Mouse (Mus musculus) B cell, adult 2 months (primary cell): ENCODE measurements around the gene Bicd1.

Experiments used
- DNase-seq, 2 experiments: peaks; one replicate each; pipeline ENCODE4 v3.0.0; 2022

The Bicd1 gene

GRCm38 (mm10) chr6:149574288-149574687 is 165.6 kb downstream of the Bicd1 start:
- no peak for DNase-seq

- DNase-seq: no peak
These were observed 171.4 kb downstream of the Bicd1 start for GRCm38 (mm10) chr6:149580053-149580452.

GRCm38 (mm10) chr6:149585708-149586504 is 177.2 kb downstream of the Bicd1 start:
- DNase-seq: no peak
